Mouse (Mus musculus): Measurements from ENCODE around the gene Tuft1.
A peak's percentile ranks its signal among the peaks of the same experiment; 100 is the strongest.
"Not testable (repeated sequence)": the region's sequence is repeated elsewhere in the genome, so short reads cannot be mapped to it uniquely, and the experiment has no call there.

The Tuft1 gene

GRCm38 (mm10) chr3:94658740-94659095 is at the start of gene Tuft1:
Tuft1 (minus strand) TSS chr3:94658872.
- not testable (repeated sequence) for DNase-seq (ENCODE audit: inconsistent ontology term)

- DNase-seq (ENCODE audit: inconsistent ontology term) = not testable (repeated sequence)
Measured at GRCm38 (mm10) chr3:94703364-94703763, 44.7 kb upstream of the Tuft1 start.

GRCm38 (mm10) chr3:94702856-94703255 is 44.2 kb upstream of the Tuft1 start:
- DNase-seq (ENCODE audit: inconsistent ontology term) = no peak

GRCm38 (mm10) chr3:94702163-94702810 is 43.6 kb upstream of the Tuft1 start:
- not testable (repeated sequence) for DNase-seq (ENCODE audit: inconsistent ontology term)

GRCm38 (mm10) chr3:94696257-94696656 is 37.6 kb upstream of the Tuft1 start:
- not testable (repeated sequence) for DNase-seq (ENCODE audit: inconsistent ontology term)

GRCm38 (mm10) chr3:94695591-94695990 is 36.9 kb upstream of the Tuft1 start:
- not testable (repeated sequence) for DNase-seq (ENCODE audit: inconsistent ontology term)

- DNase-seq (ENCODE audit: inconsistent ontology term) = not testable (repeated sequence)
Measured at GRCm38 (mm10) chr3:94693874-94694273, 35.2 kb upstream of the Tuft1 start.

- no peak for DNase-seq (ENCODE audit: inconsistent ontology term)
Measured at GRCm38 (mm10) chr3:94693329-94693825, 34.7 kb upstream of the Tuft1 start, which contains the start of gene Selenbp2. Selenbp2 (plus strand) TSS chr3:94693556.

- not testable (repeated sequence) for DNase-seq (ENCODE audit: inconsistent ontology term)
Measured at GRCm38 (mm10) chr3:94691694-94692093, 33.0 kb upstream of the Tuft1 start.

GRCm38 (mm10) chr3:94690616-94691247 is 32.1 kb upstream of the Tuft1 start:
- no peak for DNase-seq (ENCODE audit: inconsistent ontology term)

GRCm38 (mm10) chr3:94690162-94690561 is 31.5 kb upstream of the Tuft1 start:
- not testable (repeated sequence) for DNase-seq (ENCODE audit: inconsistent ontology term)

- DNase-seq (ENCODE audit: inconsistent ontology term) = not testable (repeated sequence)
Measured at GRCm38 (mm10) chr3:94689195-94689594, 30.5 kb upstream of the Tuft1 start.

- DNase-seq (ENCODE audit: inconsistent ontology term) = not testable (repeated sequence)
Measured at GRCm38 (mm10) chr3:94688698-94689097, 30.0 kb upstream of the Tuft1 start.

GRCm38 (mm10) chr3:94685989-94686772 is 27.5 kb upstream of the Tuft1 start:
- DNase-seq (ENCODE audit: inconsistent ontology term) = not testable (repeated sequence)

GRCm38 (mm10) chr3:94683646-94684045 is 25.0 kb upstream of the Tuft1 start:
- DNase-seq (ENCODE audit: inconsistent ontology term) = no peak

GRCm38 (mm10) chr3:94680783-94681182 is 22.1 kb upstream of the Tuft1 start:
- DNase-seq (ENCODE audit: inconsistent ontology term) = peak; percentile 2

- DNase-seq (ENCODE audit: inconsistent ontology term) = not testable (repeated sequence)
Measured at GRCm38 (mm10) chr3:94680032-94680431, 21.4 kb upstream of the Tuft1 start.

- no peak for DNase-seq (ENCODE audit: inconsistent ontology term)
Measured at GRCm38 (mm10) chr3:94679351-94679841, 20.7 kb upstream of the Tuft1 start.

- DNase-seq (ENCODE audit: inconsistent ontology term) = not testable (repeated sequence)
Measured at GRCm38 (mm10) chr3:94675101-94675500, 16.4 kb upstream of the Tuft1 start.

GRCm38 (mm10) chr3:94665896-94666295 is 7.2 kb upstream of the Tuft1 start:
- DNase-seq (ENCODE audit: inconsistent ontology term) = not testable (repeated sequence)

- not testable (repeated sequence) for DNase-seq (ENCODE audit: inconsistent ontology term)
Measured at GRCm38 (mm10) chr3:94665060-94665802, 6.6 kb upstream of the Tuft1 start.
